Mouse (Mus musculus) lung, postnatal 0 days (tissue): ENCODE data around the gene Wwp2. TPM values are rescaled to one million over a fixed set of nuclear protein-coding genes. Genes with fewer than 3 reads are reported as not detected.

ENCODE experiments used
- ATAC-seq: fragments of 200-750 bp; cut with Nextera tagmentation; 2 replicates; pipeline ENCODE4 v1.8.0; 2017; ENCODE audit warnings: moderate library complexity
- DNase-seq: peaks from one replicate; pipeline ENCODE4 v3.0.0-alpha.2; 2016; ENCODE audit warnings: low spot score
- H3K27ac ChIP-seq: fragments of 300-500 bp; sonication (generic); 2 replicates; pipeline ENCODE4 v1.5.1; 2014; ENCODE audit warnings: antibody characterized with exemption, mild to moderate bottlenecking, low read length, mixed read lengths
- H3K27me3 ChIP-seq: fragments of 300-500 bp; sonication (generic); replicated peaks from 2 replicates; pipeline ENCODE4 v1.6.1; 2014; ENCODE audit warnings: low read length, mixed read lengths; ENCODE audit not compliant: insufficient read depth
- H3K36me3 ChIP-seq: fragments of 300-500 bp; sonication (generic); 2 replicates; pipeline ENCODE4 v1.6.1; 2014; ENCODE audit warnings: low read length, mixed read lengths; ENCODE audit not compliant: insufficient read depth
- H3K4me1 ChIP-seq: fragments of 300-500 bp; sonication (generic); 2 replicates; pipeline ENCODE4 v1.6.1; 2014; ENCODE audit warnings: antibody characterized with exemption, low read depth, low read length, mixed read lengths; ENCODE audit not compliant: insufficient read depth
- H3K4me2 ChIP-seq: fragments of 300-500 bp; sonication (generic); replicated peaks from 2 replicates; pipeline ENCODE4 v1.6.1; 2014; ENCODE audit warnings: low read depth, mild to moderate bottlenecking, low read length, moderate library complexity, mixed read lengths
- H3K4me3 ChIP-seq: fragments of 300-500 bp; sonication (generic); 2 replicates; pipeline ENCODE4 v1.5.1; 2014; ENCODE audit warnings: low read depth, low read length
- H3K9ac ChIP-seq: fragments of 300-500 bp; sonication (generic); replicated peaks from 2 replicates; pipeline ENCODE4 v1.6.1; 2014; ENCODE audit warnings: low read depth, mild to moderate bottlenecking
- H3K9me3 ChIP-seq: fragments of 300-500 bp; sonication (generic); 2 replicates; pipeline ENCODE4 v1.6.1; 2016; ENCODE audit warnings: low read length, mixed read lengths
- CTCF ChIP-seq: IDR thresholded peaks from 2 replicates; pipeline ENCODE4 v1.5.1; 2016; ENCODE audit warnings: antibody characterized with exemption, mild to moderate bottlenecking
- EP300 ChIP-seq: IDR thresholded peaks from 2 replicates; pipeline ENCODE4 v1.6.1; 2016; ENCODE audit warnings: antibody characterized with exemption, mild to moderate bottlenecking, control low read depth
- WGBS: fragments of 180-500 bp; shearing (Covaris S2); extraction: QIAGEN DNeasy Blood & Tissue Kit; methylation state at CpG from one replicate; pipeline ENCODE4 v1.1.7; 2014; 5-methylcytosine and 5-hydroxymethylcytosine counted together
- polyA plus RNA-seq: library from polyadenylated mRNA; unstranded; fragments of >200 nt; fragmentation: Nextera tagmentation; extraction: Ambion mirVana; gene quantifications from 2 replicates; pipeline ENCODE4 v1.2.1, GENCODE M21; 2015

Wwp2 gene
- polyA plus RNA-seq, 1 experiment from 2014 or later = 27.3 TPM

GRCm38 (mm10) chr8:107424597-107425229 is 11.5 kb upstream of the Wwp2 start, which contains the start of gene Nob1:
Nob1 (minus strand) TSS chr8:107425051.
- H3K4me2 ChIP-seq = peak within 1 kb of the TSS; percentile 67
- peak within 1 kb of the TSS; percentile 71 for H3K27ac ChIP-seq
- peak within 1 kb of the TSS; percentile 76 for H3K9ac ChIP-seq
- no peaks in the 10 kb centered on the region for H3K27me3 ChIP-seq
- no peaks in the 10 kb centered on the region for H3K9me3 ChIP-seq
- peaks cover 5% of the 10 kb centered on the region; the same call in 1 of the 2 replicates for H3K36me3 ChIP-seq
- WGBS = under 1% methylated on average over 50 of the region's 50 CpGs
- ATAC-seq = peak; percentile 99
- DNase-seq = peak; percentile 99
- H3K4me3 ChIP-seq = peak within 1 kb of the TSS; percentile 69
- no peaks in the 10 kb centered on the region for H3K4me1 ChIP-seq
- TF ChIP-seq EP300 = no peak
- TF ChIP-seq CTCF = peak; percentile 99

GRCm38 (mm10) chr8:107425230-107425597 is 11.0 kb upstream of the Wwp2 start:
- no peaks in the 10 kb centered on the region for H3K9me3 ChIP-seq
- H3K4me1 ChIP-seq = no peaks in the 10 kb centered on the region
- no peak overlapping the region for H3K9ac ChIP-seq
- no peak overlapping the region for H3K4me3 ChIP-seq
- no peak overlapping the region for H3K27ac ChIP-seq
- no peaks in the 10 kb centered on the region for H3K27me3 ChIP-seq
- 42% methylated on average over 8 of the region's 8 CpGs for WGBS
- DNase-seq (no peak), ATAC-seq (no peak)
- TF ChIP-seq EP300 (no peak), CTCF (no peak)
- H3K4me2 ChIP-seq = no peak overlapping the region
- H3K36me3 ChIP-seq = 0 out of 2 replicates have a peak, but pooled peaks cover 4% of the 10 kb centered on the region

DNA sequence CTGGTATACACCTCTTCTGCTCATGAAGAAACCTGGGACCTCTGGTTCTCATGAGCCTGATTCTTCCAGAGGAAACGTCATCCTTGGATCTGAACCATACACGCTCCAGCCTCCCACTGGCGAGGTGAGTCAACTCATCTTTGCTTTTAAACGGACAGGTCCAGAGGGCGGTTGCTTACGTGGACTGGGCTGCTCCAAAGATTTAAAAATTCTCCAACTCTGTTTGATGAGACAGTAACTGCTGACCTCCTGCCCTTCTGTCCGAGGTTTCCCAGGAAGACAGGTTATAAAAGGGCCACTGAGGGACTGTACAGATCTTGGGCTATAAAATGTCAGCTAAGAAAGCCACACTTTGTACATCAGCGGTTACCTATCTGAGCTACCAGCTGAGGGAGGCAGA is 5.3 kb upstream of the Wwp2 start:
- no peak overlapping the region for H3K4me2 ChIP-seq
- H3K4me3 ChIP-seq = no peak overlapping the region
- peaks cover 3% of the 10 kb centered on the region; the same call in 1 of the 2 replicates for H3K4me1 ChIP-seq
- DNase-seq (no peak), ATAC-seq (no peak)
- no peak overlapping the region for H3K27ac ChIP-seq
- TF ChIP-seq CTCF (no peak), EP300 (no peak)
- H3K27me3 ChIP-seq = no peaks in the 10 kb centered on the region
- no peaks in the 10 kb centered on the region for H3K9me3 ChIP-seq
- WGBS = 78% methylated on average over 8 of the region's 8 CpGs
- H3K36me3 ChIP-seq = no peaks in the 10 kb centered on the region
- no peak overlapping the region for H3K9ac ChIP-seq

GRCm38 (mm10) chr8:107435421-107435961 is 674 bp upstream of the Wwp2 start:
- DNase-seq = peak; percentile 33
- ATAC-seq = peak; percentile 13

GRCm38 (mm10) chr8:107436841-107437421 is 766 bp downstream of the Wwp2 start:
- DNase-seq = peak; percentile 63
- TF ChIP-seq EP300 (no peak), CTCF (no peak)
- Histone ChIP-seq H3K9ac (peak overlapping the region; percentile 84), H3K9me3 (no peaks in the 10 kb centered on the region), H3K4me1 (peaks cover 4% of the 10 kb centered on the region; the same call in 1 of the 2 replicates), H3K4me2 (peak overlapping the region; percentile 86), H3K36me3 (no peaks in the 10 kb centered on the region), H3K27ac (peak overlapping the region; percentile 91), H3K27me3 (no peaks in the 10 kb centered on the region), H3K4me3 (peak overlapping the region; percentile 95)
- peak; percentile 55 for ATAC-seq
- 5% methylated on average over 16 of the region's 16 CpGs for WGBS

More at GRCm38 (mm10) chr8:107435421-107435961, 674 bp upstream of the Wwp2 start:
- TF ChIP-seq EP300 (no peak), CTCF (no peak)
- Histone ChIP-seq H3K27me3 (no peaks in the 10 kb centered on the region), H3K9me3 (no peaks in the 10 kb centered on the region), H3K4me2 (peak overlapping the region; percentile 86), H3K4me1 (peaks cover 4% of the 10 kb centered on the region; the same call in 1 of the 2 replicates), H3K4me3 (peak overlapping the region; percentile 95), H3K36me3 (no peaks in the 10 kb centered on the region), H3K9ac (peak overlapping the region; percentile 84; the same call in 1 of the 2 replicates), H3K27ac (no peak overlapping the region)
- 22% methylated on average over 11 of the region's 11 CpGs for WGBS

DNA sequence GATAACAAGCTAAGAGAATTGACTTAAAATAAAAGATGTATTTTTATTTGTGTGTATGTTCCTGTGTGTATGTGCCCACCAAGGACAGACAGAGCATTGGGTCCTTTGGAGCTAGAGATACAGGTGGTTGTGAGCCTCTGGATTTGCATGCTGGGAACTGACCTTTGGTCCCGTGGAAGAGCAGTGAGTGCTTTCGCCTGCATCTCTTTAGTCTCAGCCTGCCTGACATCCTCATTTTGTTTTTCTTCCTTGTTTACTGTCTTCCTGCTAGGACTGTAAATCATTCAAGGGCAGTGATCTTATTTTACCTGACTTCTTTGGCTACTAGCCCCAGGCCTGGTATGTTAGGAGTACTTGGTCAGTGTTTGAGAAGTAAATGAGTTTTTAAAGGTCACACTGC is 1.5 kb downstream of the Wwp2 start:
- 70% methylated on average over 2 of the region's 2 CpGs for WGBS
- Histone ChIP-seq H3K4me1 (peaks cover 4% of the 10 kb centered on the region; the same call in 1 of the 2 replicates), H3K9me3 (no peaks in the 10 kb centered on the region), H3K27ac (no peak overlapping the region), H3K27me3 (no peaks in the 10 kb centered on the region), H3K9ac (no peak overlapping the region), H3K36me3 (no peaks in the 10 kb centered on the region), H3K4me3 (no peak overlapping the region), H3K4me2 (no peak overlapping the region)
- TF ChIP-seq EP300 = no peak
- no peak for TF ChIP-seq CTCF
- DNase-seq (no peak), ATAC-seq (no peak)
